Mouse (Mus musculus): Measurements from ENCODE around the gene Gmppb.

DNA sequence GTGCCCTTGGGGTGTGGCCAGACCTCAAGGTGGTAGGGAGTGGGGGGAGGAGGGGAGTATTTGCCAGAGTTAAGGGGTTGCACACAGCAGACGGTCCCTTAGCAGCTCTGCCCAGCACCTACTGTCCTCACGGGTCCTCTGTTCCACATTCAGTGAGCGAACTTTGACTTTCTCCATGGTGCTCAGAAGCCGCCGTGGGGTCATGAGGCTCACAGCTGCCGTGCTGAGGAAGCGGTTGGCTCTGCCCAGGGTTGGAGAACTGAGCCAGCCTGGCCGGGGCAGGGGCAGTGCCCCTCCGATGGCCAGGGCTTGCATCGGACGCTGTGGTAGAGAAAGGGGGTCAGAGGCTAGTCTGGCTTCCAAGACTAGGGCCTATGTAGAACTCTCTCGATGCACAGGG lies 14.3 kb downstream of the Gmppb start:
- TF ChIP-seq POLR2A (IDR thresholded peaks at IDR 0.05; ENCODE audit: extremely low read depth, insufficient read depth, low read length) (no peak), CTCF (IDR thresholded peaks at IDR 0.05; ENCODE audit: extremely low read depth, insufficient read depth, low read length) (no peak)
